Mouse (Mus musculus) liver, adult (tissue): ENCODE measurements at regions not wholly inside any gene's neighbourhood (a gene's known extent, or its start where the extent isn't known, plus 50 kb on each side); places are given as distances from the start of the nearest gene placed in this dataset.

Experiments used
- GATA4 ChIP-seq: IDR thresholded peaks from 2 replicates; pipeline ENCODE4 v1.6.1; 2014; ENCODE audit warnings: mild to moderate bottlenecking, low read length; ENCODE audit not compliant: insufficient replicate concordance

DNA sequence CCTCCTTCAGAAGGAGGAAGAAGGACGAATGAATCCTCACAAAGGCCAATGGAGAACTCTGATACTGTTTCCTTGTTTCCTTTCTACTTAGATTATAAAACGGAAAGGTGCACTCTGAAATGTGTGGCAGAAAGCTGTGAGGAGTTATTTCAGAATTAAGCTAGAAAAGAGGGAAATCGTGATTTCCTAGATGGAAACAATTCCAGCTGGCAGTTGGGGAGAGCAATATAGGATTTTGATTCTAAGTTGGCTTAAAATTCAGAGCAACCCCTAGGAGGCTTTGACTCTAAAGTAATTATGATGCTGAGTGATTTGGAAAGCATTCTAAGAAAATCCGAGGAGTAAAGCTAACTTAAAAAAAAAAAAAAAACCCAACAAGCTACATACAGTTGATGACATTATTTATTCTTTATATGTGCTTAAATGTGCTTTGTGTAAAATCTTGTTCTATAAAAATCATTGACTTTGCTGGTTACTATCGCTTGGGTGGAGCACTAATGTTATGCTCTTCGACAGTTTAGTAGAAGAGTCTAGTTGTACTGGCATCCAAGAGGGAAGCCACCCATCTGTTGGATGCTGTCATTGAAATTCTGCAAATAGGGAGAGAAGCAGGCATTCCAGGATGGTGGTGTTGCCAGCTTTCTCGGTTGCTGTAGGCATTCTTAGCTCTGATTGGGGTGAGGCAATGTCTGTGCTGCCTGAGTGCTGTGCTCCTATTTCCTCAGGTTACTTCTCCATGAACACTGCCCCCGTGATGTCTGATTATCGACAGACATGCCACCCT, 432.3 kb downstream of the Slc4a3 start:
- TF ChIP-seq GATA4 = no peak

DNA sequence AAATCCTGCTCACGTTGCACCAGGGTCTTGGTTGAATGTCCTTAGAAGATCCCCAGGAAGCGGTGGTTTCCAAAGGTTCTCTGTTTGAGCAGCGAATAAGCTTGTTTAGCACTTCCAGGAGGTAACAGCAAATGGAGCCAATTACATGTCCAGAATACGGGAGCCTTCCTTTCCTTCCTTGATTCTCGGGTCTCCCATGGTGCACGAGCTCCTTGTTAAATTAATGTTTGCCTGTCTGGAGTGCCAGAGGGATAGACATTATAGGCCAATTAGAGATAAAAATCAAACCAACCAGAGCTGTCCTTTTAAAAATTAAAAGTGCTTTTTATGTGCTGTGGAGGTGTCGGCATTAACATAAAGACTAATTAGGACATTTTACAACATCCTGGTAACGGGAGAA, 437.0 kb downstream of the Slc4a3 start:
- TF ChIP-seq GATA4 = no peak

DNA sequence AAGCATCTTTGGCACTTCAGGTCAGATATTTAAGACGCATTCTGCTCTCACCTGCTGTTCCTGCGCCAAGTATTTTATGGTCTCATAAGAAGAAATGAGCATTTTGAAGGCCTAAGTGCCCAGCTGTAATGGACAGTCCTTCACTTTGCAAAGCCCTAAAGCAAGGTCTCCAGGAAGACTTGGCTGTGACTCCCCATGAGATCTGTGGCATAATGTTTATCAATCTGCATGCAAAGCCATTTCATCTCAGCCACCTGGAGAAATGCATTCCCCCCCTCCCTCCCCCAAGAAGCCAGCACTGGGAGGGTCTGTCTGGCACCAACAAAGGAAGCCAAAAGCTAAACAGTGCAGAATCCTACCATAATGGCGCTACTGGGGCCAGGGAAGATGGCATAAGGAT, 437.4 kb downstream of the Slc4a3 start:
- no peak for TF ChIP-seq GATA4

DNA sequence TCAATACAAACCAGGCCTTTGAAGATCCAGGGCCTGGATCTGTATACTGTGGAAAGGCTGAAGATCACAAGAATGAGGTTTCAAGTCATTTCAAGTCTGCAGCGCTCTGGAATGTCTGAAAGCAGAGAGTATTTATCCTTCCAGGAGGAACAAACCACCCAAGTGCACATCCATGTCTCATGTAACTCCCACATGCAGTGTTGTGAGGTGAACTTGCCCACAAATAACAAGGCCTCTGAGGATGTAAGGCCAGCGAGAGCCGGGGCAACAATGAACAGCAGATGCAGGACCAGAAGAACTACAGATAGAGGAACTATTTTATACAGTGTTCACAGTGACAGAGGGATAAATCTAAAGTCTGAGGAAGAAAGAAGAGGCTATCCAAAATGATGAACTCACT, 442.4 kb downstream of the Slc4a3 start:
- no peak for TF ChIP-seq GATA4

DNA sequence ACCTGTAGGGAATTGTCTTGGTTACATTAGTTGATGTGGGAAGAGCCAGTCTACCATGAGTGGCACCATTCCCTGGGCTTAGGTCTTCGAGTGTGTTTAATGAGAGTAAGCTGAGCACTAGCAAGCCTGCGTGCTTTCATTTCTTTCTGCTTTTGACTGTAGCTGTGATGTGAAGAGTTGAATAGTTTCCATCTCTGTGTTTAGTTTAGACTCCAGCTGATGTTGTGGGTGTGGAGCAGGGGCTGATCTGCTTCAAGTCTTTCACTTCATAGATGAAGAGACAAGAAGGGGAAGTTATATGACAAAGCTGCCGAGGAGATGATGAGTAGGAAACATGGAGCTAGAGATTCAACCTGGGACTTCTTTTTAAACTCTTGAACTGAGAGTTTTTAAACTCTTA, 446.0 kb downstream of the Slc4a3 start:
- TF ChIP-seq GATA4 = no peak

DNA sequence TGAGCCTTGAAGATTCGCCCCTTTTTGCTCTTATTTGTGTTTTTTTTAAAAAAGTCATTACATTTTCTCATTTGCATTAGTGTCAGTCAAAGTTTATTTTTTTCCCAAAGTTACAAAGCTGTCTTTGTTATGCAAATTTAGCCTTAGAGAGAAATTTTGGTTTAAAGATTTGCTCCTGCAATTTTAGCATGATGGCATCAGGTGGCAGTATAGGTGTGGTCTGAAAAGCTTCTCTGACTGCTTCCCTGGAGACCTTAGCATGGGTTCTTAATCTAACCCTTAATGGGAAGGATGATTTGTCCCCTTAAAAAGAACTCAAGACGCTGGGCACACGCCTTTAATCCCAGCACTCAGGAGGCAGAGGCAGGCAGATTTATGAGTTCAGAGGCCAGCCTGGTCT, 451.2 kb downstream of the Slc4a3 start:
- TF ChIP-seq GATA4 = no peak

DNA sequence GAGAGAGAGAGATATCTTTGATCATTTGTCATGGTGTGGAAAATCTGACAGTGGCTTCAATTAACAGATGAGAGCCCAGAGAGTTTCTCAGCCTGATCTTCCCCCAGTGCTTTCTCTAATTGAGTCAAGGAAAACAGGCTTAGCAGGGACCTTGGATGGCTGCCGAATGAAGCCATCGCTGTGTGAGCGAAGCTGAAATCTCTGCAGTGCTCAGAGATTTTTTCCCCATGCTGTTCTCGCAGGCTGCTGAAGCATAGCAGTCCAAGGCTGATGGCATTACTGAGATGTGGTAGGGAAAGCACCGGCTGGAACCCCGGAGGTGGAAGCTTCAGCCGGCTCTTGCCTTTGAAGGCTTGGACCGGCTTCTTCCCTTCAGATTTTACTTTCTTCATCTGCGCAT, 455.1 kb downstream of the Slc4a3 start:
- no peak for TF ChIP-seq GATA4

DNA sequence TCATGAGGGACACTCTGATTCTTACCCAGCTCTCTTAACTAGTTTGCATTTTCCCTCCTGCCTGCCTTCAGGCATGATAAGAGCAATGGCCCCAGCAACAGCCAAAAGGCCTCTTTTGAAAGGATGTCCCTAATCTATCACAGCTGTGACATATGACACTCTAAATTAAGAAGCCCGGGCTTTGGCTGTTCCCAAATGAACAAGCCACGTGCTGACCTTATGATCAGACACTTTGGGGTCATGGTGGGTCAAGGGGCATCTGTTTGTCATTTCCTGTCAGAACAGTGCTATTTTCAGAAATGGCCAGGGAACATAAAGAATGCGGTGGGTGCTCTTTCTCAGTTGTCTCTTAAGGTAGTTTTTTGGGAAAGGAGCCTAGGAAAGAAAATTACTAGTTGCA, 463.5 kb downstream of the Slc4a3 start:
- TF ChIP-seq GATA4 = no peak

DNA sequence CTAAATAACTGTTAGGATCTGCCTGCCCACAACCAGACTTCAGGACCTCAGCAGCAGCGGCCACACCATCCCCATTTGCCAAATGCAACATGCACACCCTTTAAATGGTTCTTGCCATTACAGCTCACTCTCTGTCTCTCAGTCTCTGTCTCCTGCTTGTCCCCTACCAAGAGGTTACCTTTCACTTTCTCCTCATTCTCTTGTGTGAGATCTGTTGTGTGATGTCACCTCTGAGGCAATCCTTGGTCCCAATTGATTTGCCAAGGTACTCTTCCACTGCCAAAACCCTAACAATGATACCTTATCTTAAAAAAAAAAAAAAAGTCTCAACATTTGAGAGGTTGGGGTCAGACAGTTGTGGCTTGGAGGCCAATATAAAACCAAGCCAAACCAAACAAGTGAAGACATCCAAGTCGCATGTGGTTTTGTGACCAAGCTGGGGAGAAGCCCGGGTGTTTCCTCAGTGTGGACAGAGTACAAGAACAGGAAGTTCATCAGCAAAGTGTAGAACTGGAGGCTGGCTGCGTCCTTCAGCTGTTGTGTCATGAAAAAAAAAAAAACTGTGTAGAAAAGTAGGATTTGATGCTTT, 464.2 kb downstream of the Slc4a3 start:
- no peak for TF ChIP-seq GATA4

DNA sequence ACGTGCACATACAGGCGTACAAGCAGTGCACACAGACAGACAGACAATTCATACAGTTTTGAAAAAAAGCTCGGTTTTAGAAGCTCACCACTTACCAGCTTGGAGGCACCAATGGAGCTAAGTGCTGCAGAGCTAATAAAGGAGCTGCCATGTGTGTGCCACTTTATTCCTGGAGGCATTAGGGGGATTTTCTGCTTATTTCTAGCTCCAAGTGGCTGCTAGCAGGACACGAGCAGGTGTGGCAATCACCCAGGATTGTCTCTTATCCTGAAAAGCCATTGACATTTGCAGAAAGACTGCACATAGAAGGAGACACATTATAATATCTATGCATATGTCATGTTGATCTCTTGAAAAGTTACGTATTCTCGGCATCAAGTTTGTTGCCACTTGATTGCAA, 472.5 kb downstream of the Slc4a3 start:
- TF ChIP-seq GATA4 = no peak

DNA sequence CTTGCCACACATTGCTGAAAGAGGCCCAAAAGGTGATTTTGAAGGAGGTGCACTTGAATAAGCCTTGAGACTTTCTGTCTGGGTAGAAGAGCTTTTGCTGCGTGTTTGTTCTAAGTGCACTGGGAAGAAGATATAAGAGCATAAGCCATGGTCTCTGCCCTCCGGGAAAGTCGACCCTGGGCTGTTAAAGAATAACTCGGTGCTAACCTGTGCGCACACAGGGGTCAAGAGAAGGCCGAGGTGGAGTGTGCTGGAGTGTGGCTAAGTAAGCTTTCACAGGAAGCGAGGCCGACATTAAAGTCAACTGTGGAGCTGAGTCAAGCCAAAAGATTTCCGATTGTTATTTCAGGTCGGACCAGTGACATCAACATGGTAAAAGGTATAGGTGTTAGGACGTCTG, 473.0 kb downstream of the Slc4a3 start:
- TF ChIP-seq GATA4 = no peak

DNA sequence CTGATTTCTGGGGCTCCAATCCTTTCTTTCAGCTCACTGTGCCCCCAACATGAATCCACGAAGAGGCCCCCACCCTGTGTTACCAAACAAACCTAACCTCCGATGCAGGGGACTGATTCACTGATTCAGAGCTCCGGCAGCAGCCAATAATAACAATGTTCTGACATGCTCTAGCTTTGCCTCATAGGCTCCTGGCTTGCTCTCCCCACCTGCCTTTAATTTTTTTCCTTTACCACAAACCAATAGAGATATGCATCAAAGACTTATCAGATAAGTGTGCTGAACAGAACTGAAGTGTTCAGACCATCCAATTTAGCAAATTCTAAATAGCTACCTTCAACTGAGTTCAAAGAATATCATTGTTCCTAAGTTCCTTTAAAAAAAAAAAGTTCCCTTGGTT, 478.6 kb downstream of the Slc4a3 start:
- no peak for TF ChIP-seq GATA4

DNA sequence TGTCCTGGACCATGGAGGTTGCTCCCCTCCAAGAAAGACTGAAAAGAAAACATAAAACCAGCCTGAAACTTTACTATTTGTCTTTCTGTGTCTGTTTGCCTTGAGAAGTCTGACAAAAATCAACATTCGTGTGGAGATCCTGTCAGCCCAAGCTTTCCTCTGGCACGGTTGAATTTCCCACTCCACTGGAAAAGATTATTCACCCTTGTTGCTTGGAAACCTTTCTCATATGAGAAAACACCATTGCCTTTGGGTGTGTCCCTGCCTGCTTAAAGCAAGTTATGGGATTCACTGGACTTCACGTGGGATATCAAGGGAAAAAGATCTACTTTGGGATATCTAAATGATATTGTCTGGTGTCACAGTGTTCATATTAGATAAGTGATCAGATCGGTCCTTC, 479.3 kb downstream of the Slc4a3 start:
- no peak for TF ChIP-seq GATA4

DNA sequence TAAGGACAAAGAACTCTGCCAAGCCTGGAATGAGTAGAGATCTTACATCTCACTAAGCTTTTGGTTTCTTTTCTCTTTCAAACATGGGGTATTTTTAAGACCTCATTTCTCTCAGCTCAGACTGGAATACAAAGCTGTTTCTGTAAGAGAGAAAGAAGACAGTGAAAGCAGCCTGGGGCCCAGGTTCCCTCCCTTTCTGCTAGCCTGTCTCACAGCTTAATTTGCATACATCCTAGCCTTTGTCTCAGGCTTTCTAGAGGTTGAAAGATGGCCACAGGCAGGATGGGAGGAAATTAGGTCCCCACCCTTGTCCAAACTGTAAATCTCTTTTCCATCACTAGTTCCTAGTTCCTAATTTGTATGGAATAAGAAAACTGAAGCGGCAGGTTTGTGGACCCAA, 483.0 kb downstream of the Slc4a3 start:
- TF ChIP-seq GATA4 = no peak

DNA sequence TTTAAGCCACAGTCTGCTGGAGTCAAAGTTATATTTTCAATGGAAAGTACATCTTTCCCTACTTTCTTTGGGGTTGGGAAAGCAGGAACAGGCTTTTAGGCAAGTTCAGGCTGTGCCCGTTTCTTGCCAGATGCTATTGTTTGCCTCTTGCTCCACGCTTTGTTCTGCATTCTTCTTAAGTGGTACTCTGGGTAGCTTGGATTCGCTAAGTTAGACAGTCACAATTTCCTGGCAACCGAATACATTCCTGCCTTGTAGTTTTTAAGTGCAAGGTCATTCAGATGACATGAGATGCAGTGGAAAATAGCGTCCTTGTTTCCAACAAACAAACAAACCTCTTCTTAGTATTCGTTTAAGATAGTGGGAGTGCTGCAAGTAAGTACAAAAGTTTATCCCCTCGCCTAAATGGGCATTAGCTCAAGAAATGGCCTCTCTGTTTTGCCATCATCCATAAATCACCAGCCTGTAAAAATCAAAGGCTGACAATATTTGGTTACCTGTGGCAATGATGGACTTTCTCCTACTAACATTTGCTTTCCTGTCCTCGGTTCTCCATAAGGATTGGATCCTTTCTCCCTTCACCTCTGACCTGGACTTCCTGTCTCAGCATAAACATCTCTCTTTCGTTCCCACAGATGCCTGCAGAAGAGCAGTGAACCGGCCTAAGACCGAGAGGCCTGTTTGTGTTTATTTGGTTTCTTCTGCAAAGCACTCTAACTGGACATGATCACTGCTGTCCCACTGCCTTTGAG, 485.3 kb downstream of the Slc4a3 start:
- no peak for TF ChIP-seq GATA4

DNA sequence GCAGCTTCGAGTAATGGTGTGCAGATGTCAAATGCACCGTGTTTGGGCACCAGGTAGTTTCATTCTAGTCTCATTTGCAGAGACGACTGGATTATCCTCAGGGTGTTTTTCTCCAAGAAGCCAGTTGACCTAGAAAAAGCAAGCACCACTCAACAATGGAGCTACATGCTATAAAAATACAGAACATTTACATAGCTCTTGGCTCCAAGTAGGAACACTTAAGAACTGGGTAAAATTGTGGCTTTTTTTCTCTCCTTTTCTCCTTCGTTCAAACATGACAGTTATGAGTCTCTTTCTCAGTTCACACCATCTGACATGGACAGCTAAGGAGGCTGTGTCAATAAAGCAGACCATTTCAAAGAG, 485.8 kb downstream of the Slc4a3 start:
- TF ChIP-seq GATA4 = no peak
